ENCODE assay signal across 8 mouse cellular contexts in the genomic region with DNA sequence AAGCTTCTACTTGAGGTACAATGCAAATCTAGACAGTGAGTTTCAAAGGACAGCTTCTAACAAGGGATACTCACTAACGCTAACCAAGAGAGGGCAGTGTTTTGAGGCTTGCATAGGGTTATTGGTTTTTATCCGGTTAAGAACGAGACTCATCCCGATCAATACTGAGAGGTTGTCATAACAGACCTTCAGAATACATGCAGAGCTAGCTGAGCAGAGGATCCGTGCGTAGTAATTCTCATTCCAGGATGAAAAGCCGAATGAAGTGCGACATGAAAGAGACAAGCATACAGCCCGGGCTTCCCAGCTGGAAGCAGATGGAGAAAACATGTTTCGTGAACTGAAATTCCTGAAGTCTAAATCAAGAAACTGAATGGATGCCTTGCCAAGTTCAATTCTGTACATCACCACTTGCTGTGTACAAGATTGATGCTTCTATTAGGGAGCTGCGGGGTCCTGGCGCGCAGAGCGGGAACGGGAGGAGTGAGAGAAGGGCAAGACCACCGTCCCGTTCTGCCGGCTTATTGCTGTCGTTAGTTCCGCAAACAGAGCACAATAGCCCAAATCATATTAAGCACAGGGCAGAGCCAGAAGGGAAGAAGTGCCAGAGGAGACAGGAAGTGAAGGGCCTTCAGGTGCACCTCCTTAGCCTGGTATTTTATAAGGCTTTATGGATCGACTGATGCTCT.
DNase-seq lines count a peak whose midpoint lies in the region; ATAC-seq and TF ChIP-seq lines count a peak whose summit lies in the region.
"Had no signal": no experiment of that assay in that cellular context is flagged by ENCODE, and none has a peak within 500 bp of the region (broad histone marks: within the 10 kb centered on the region; RNA-seq: fewer than 3 reads in every experiment).

No protein-coding gene starts in this region.

- H3K27ac ChIP-seq in embryonic facial prominence, embryonic 15.5 days (replicated peaks): no peak overlapping the region
- H3K27ac ChIP-seq in hindbrain, embryonic 16.5 days (ENCODE audit: low read depth, low read length): no peak overlapping the region
- no peak overlapping the region for H3K27ac ChIP-seq in midbrain, postnatal 0 days (ENCODE audit: low read depth, low read length)
- H3K27ac ChIP-seq: liver, embryonic 14.5 days had no signal

- no peak overlapping the region for H3K9ac ChIP-seq in embryonic facial prominence, embryonic 15.5 days
- peak overlapping the region; percentile 39 for H3K9ac ChIP-seq in hindbrain, embryonic 16.5 days (ENCODE audit: low read depth, low read length)
- H3K9ac ChIP-seq in midbrain, postnatal 0 days (replicated peaks; ENCODE audit: low read length, poor library complexity, severe bottlenecking): no peak overlapping the region
- H3K9ac ChIP-seq: liver, embryonic 14.5 days had no signal

- H3K36me3 ChIP-seq in embryonic facial prominence, embryonic 15.5 days: no peaks in the 10 kb centered on the region
- H3K36me3 ChIP-seq in hindbrain, embryonic 16.5 days (ENCODE audit: control insufficient read depth, insufficient read depth, low read length): no peaks in the 10 kb centered on the region
- no peaks in the 10 kb centered on the region for H3K36me3 ChIP-seq in midbrain, postnatal 0 days (ENCODE audit: insufficient read depth, low read length)

- peak overlapping the region; percentile 9; the same call in 1 of the 2 replicates for H3K4me3 ChIP-seq in embryonic facial prominence, embryonic 15.5 days (replicated peaks)
- peak overlapping the region; percentile 36 for H3K4me3 ChIP-seq in hindbrain, embryonic 16.5 days (ENCODE audit: low read length)
- H3K4me3 ChIP-seq in midbrain, postnatal 0 days (ENCODE audit: low read depth, low read length): peak overlapping the region; percentile 29

- no peaks in the 10 kb centered on the region for H3K9me3 ChIP-seq in embryonic facial prominence, embryonic 15.5 days (replicated peaks)
- H3K9me3 ChIP-seq in hindbrain, embryonic 16.5 days (ENCODE audit: control insufficient read depth, low read length): no peaks in the 10 kb centered on the region
- H3K9me3 ChIP-seq in midbrain, postnatal 0 days (ENCODE audit: low read length): no peaks in the 10 kb centered on the region

- no peak for ATAC-seq in embryonic facial prominence, embryonic 15.5 days (ENCODE audit: insufficient number of reproducible peaks, low FRiP score, low TSS enrichment, low read depth)
- peak; percentile 82 for ATAC-seq in hindbrain, embryonic 16.5 days
- peak; percentile 26; the same call in 1 of the 2 replicates for ATAC-seq in midbrain, postnatal 0 days (ENCODE audit: low FRiP score)

- 0 out of 2 replicates have a peak, but pooled peaks cover 4% of the 10 kb centered on the region for H3K27me3 ChIP-seq in embryonic facial prominence, embryonic 15.5 days
- H3K27me3 ChIP-seq in hindbrain, embryonic 16.5 days (replicated peaks; ENCODE audit: control insufficient read depth, insufficient read depth, low read length): peaks cover 4% of the 10 kb centered on the region
- no peaks in the 10 kb centered on the region for H3K27me3 ChIP-seq in midbrain, postnatal 0 days (ENCODE audit: insufficient read depth, low read length)

- TF ChIP-seq CTCF in midbrain, postnatal 0 days (IDR thresholded peaks at IDR 0.05): peak; percentile 57

- no peaks in the 10 kb centered on the region for H3K4me1 ChIP-seq in embryonic facial prominence, embryonic 15.5 days
- H3K4me1 ChIP-seq in hindbrain, embryonic 16.5 days (ENCODE audit: control insufficient read depth, insufficient read depth, low read depth, low read length): peaks cover 5% of the 10 kb centered on the region
- H3K4me1 ChIP-seq in midbrain, postnatal 0 days (ENCODE audit: insufficient read depth, low read length): no peaks in the 10 kb centered on the region

- DNase-seq in left cerebral cortex, postnatal 4 days: peak; percentile 24
- DNase-seq in left cerebral cortex, postnatal 10 days (ENCODE audit: extremely low spot score in 1 of 2, low spot score in 2 of 2): no peak
- DNase-seq in midbrain, postnatal 0 days (ENCODE audit: low spot score): peak; percentile 51
- no peak for DNase-seq in adipocyte (ENCODE audit: low spot score)
- no peak for DNase-seq in gastrocnemius, adult 8-10 months (ENCODE audit: low spot score in 2 of 2)

- intact Hi-C loops in left cerebral cortex, postnatal 4 days (cut with DNase I): no loop called here
- intact Hi-C loops in left cerebral cortex, postnatal 10 days (cut with DNase I): no loop called here

- WGBS in embryonic facial prominence, embryonic 15.5 days: 53% methylated on average over 21 of the region's 21 CpGs
- 34% methylated on average over 21 of the region's 21 CpGs for WGBS in hindbrain, embryonic 16.5 days
- WGBS in midbrain, postnatal 0 days: 35% methylated on average over 21 of the region's 21 CpGs

- H3K4me2 ChIP-seq in embryonic facial prominence, embryonic 15.5 days (replicated peaks): peak overlapping the region; percentile 35
- H3K4me2 ChIP-seq in hindbrain, embryonic 16.5 days (ENCODE audit: low read length): peak overlapping the region; percentile 56
- H3K4me2 ChIP-seq in midbrain, postnatal 0 days (ENCODE audit: low read depth, low read length, poor library complexity, severe bottlenecking): peak overlapping the region; percentile 48

Comparison
In these comparisons a context has a peak if more than half of its experiments do, and no peak if none do; other contexts are left out.
1. DNase-seq: peak in left cerebral cortex, postnatal 4 days (single experiment) and midbrain, postnatal 0 days (single experiment); none in left cerebral cortex, postnatal 10 days (0 of 2), adipocyte (single experiment) and gastrocnemius, adult 8-10 months (0 of 2).
2. Peak in every context shown above with its lines, with median percentiles within 50 percentile points of each other: H3K4me2 ChIP-seq and H3K4me3 ChIP-seq.